ENCODE assay signal across 8 mouse cellular contexts in the genomic region with DNA sequence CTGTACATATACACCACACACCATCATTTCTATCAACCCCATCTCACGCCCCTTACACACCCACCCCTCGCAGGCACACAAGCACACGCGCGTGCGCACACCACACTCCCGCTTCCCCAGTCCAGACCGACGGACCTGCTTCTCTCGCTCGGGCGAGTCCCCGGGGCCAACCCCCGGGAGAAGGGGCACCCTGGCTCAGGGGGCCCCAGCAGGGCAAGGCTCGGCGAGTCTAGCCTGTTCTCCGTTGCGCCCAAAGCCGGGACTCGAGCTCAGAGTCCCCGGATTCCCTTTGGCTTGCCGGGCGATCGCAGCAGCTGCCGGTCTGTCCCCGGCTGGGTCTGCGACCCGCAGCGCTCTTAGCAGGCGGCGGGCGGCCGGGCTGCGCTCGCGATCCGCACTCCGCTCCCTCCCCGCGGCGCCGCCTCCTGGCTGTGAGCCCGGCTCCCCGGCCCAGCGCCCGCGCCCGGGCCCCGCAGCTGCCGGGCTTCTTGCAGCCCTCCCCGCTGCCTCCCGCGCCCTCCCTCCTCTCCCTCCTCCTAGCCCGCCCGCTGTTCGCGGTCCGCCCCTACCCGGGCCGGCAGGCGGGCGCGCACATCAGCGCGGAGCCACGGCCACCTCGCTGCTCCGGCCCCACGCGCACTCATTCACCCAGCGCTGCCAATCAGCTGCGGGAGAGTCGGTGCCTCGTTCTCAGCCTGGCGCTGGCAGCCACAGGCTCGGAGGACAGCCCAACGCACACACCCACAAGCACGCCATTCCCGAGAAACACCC. TPM values are rescaled to one million over a fixed set of nuclear protein-coding genes. Genes with fewer than 3 reads are reported as not detected.
DNase-seq lines count a peak whose midpoint lies in the region; ATAC-seq and TF ChIP-seq lines count a peak whose summit lies in the region.

Gene Prrt4, minus strand, starts transcription at position 697 of the 771 bp plus-strand sequence.

- H3K9me3 ChIP-seq in ES-E14 (ENCODE audit: control insufficient read depth, insufficient read depth, low read depth, low read length) = no peaks in the 10 kb centered on the region
- H3K9me3 ChIP-seq in forebrain, embryonic 15.5 days = no peaks in the 10 kb centered on the region
- H3K9me3 ChIP-seq in liver, postnatal 0 days (ENCODE audit: low read length) = no peaks in the 10 kb centered on the region

- under 1% methylated on average over 64 of the region's 79 CpGs for WGBS in forebrain, embryonic 15.5 days
- WGBS in liver, postnatal 0 days (ENCODE audit: insufficient replicate concordance) = under 1% methylated on average over 60 of the region's 79 CpGs

- ATAC-seq in forebrain, embryonic 15.5 days (replicated peaks) = peak; percentile 88
- ATAC-seq in liver, postnatal 0 days = no peak
- ATAC-seq in monocyte, adult 5-6 weeks (replicated peaks; ENCODE audit: insufficient number of reproducible peaks, low FRiP score, low TSS enrichment, poor library complexity, severe bottlenecking) = no peak

- H3K4me1 ChIP-seq in ES-E14 (ENCODE audit: control insufficient read depth in 2 of 2, insufficient read depth in 2 of 2, low read length in 2 of 2, poor library complexity in 1 of 2) = peaks cover 3 to 9% of the 10 kb centered on the region in 2 experiments; a peak in 2 of 4 replicates
- peaks cover 9% of the 10 kb centered on the region; the same call in 1 of the 2 replicates for H3K4me1 ChIP-seq in forebrain, embryonic 15.5 days
- H3K4me1 ChIP-seq in liver, postnatal 0 days (ENCODE audit: insufficient read depth) = no peaks in the 10 kb centered on the region

- peak within 1 kb of the TSS; percentile 74 for H3K9ac ChIP-seq in ES-E14 (ENCODE audit: insufficient read depth, low read depth, low read length, poor library complexity, severe bottlenecking)
- H3K9ac ChIP-seq in forebrain, embryonic 15.5 days (replicated peaks) = peak within 1 kb of the TSS; percentile 73
- no peak within 1 kb of the TSS for H3K9ac ChIP-seq in liver, postnatal 0 days (replicated peaks)

- intact Hi-C loops in heart, postnatal 36 days (cut with DNase I) = loop anchor here (2.0 kb wide), 1 partner anchor 14 kb away; no protein-coding TSS in a partner anchor

- H3K36me3 ChIP-seq in ES-E14 (ENCODE audit: control insufficient read depth, insufficient read depth, low read length, poor library complexity, severe bottlenecking) = no peaks in the 10 kb centered on the region
- no peaks in the 10 kb centered on the region for H3K36me3 ChIP-seq in forebrain, embryonic 15.5 days
- no peaks in the 10 kb centered on the region for H3K36me3 ChIP-seq in liver, postnatal 0 days (replicated peaks; ENCODE audit: insufficient read depth, low read length)

- TF ChIP-seq EP300 in liver, postnatal 0 days (IDR thresholded peaks at IDR 0.05; ENCODE audit: low read depth) = no peak

- DNase-seq in ES-E14 (ENCODE audit: low read depth, low spot score) = no peak
- DNase-seq in cerebellum, adult 11 months = peak; percentile 49
- peak; percentile 60 to 72 for DNase-seq in heart, postnatal 36 days
- peak; percentile 58 to 65 for DNase-seq in layer of hippocampus, adult 2 months (ENCODE audit: low spot score in 2 of 2)
- no peak for DNase-seq in liver, postnatal 0 days
- peak; percentile 44 for DNase-seq in ovary, postnatal 10 days (ENCODE audit: low spot score)

- no peak within 1 kb of the TSS for H3K27ac ChIP-seq in ES-E14 (ENCODE audit: insufficient read depth, low read depth, low read length, poor library complexity, severe bottlenecking)
- H3K27ac ChIP-seq in forebrain, embryonic 15.5 days (replicated peaks) = peak within 1 kb of the TSS; percentile 87
- H3K27ac ChIP-seq in layer of hippocampus, adult 2 months = peak within 1 kb of the TSS; percentile 86
- no peak within 1 kb of the TSS for H3K27ac ChIP-seq in liver, postnatal 0 days (ENCODE audit: low read depth)

- in situ Hi-C loops in ES-E14 (cut with MboI; ENCODE audit: low sequenced_read_pairs in 2 of 2, unreplicated experiment in 2 of 2) = no loop called here

- H3K4me2 ChIP-seq in forebrain, embryonic 15.5 days (replicated peaks) = peak within 1 kb of the TSS; percentile 88
- peak within 1 kb of the TSS; percentile 81 for H3K4me2 ChIP-seq in liver, postnatal 0 days (ENCODE audit: low read depth, low read length)

- H3K27me3 ChIP-seq in forebrain, embryonic 15.5 days = peaks cover 25% of the 10 kb centered on the region
- peaks cover 68% of the 10 kb centered on the region for H3K27me3 ChIP-seq in liver, postnatal 0 days (ENCODE audit: insufficient read depth, low read length)

- peak within 1 kb of the TSS; percentile 68 to 88 for H3K4me3 ChIP-seq in ES-E14 (ENCODE audit: insufficient read depth in 1 of 2, low read depth in 1 of 2, low read length in 2 of 2, poor library complexity in 1 of 2, severe bottlenecking in 1 of 2)
- H3K4me3 ChIP-seq in forebrain, embryonic 15.5 days = peak within 1 kb of the TSS; percentile 63
- H3K4me3 ChIP-seq in layer of hippocampus, adult 2 months = peak within 1 kb of the TSS; percentile 67
- H3K4me3 ChIP-seq in liver, postnatal 0 days (ENCODE audit: low read depth, low read length) = peak within 1 kb of the TSS; percentile 52

- TF ChIP-seq CTCF in layer of hippocampus, adult 2 months (conservative IDR thresholded peaks at IDR 0.05) = no peak
- TF ChIP-seq CTCF in liver, postnatal 0 days (IDR thresholded peaks at IDR 0.05; ENCODE audit: low read depth) = no peak

TF ChIP-seq in ES-E14, 5 proteins besides CTCF, POLR2A, EP300 and RAD21:
- no peak for TF ChIP-seq MAFK (IDR thresholded peaks at IDR 0.05; ENCODE audit: insufficient read depth, low read depth, low read length)
- no peak for TF ChIP-seq ZNF384 (IDR thresholded peaks at IDR 0.05; ENCODE audit: low read depth, low read length)
- no peak for TF ChIP-seq HCFC1 (IDR thresholded peaks at IDR 0.05; ENCODE audit: borderline replicate concordance, insufficient read depth, low read length)
- no peak for TF ChIP-seq ZC3H11A (IDR thresholded peaks at IDR 0.05; ENCODE audit: borderline replicate concordance, low read depth, low read length)
- TF ChIP-seq CHD2 (IDR thresholded peaks at IDR 0.05; ENCODE audit: low read depth, low read length) = no peak

RNA-seq across cellular contexts. Expression of gene Prrt4, which starts in this region (rescaled TPM):
- 0.40 and 1.4 TPM in 2 replicates for total RNA-seq in ES-E14 (2012; rRNA removed)
- polyA plus RNA-seq in forebrain, embryonic 15.5 days (2015; fragmentation: Nextera tagmentation; extraction: Ambion mirVana) = 4.5 and 4.7 TPM in 2 replicates
- total RNA-seq in heart, postnatal 36 days (2021) = 1 to 10 TPM; 3.6 to 4.0 TPM
- 1 to 10 TPM; 2.6 to 2.7 TPM for total RNA-seq in layer of hippocampus, adult 2 months (2021)
- not detected in 2 replicates for polyA plus RNA-seq in liver, postnatal 0 days (2015; fragmentation: Nextera tagmentation; extraction: Ambion mirVana)
- not detected in 3 replicates for total RNA-seq in monocyte, adult 5-6 weeks (2017)

Comparison
In these comparisons a context has a peak if more than half of its experiments do, and no peak if none do; other contexts are left out.
1. DNase-seq: peak in cerebellum, adult 11 months (single experiment), heart, postnatal 36 days (2 of 2), layer of hippocampus, adult 2 months (2 of 2) and ovary, postnatal 10 days (single experiment); none in ES-E14 (single experiment) and liver, postnatal 0 days (single experiment).
2. H3K27ac ChIP-seq: peak in forebrain, embryonic 15.5 days (single experiment) and layer of hippocampus, adult 2 months (single experiment); none in ES-E14 (single experiment) and liver, postnatal 0 days (single experiment).
3. Peak in every context shown above with its lines, with median percentiles within 50 percentile points of each other: H3K4me3 ChIP-seq.